ENCODE assay signal across 8 mouse cellular contexts in genomic region chr11:72041768-72042607, GRCm38 (mm10). TPM values are rescaled to one million over a fixed set of nuclear protein-coding genes. Genes with fewer than 3 reads are reported as not detected.
A peak's percentile ranks its signal among the peaks of the same experiment; 100 is the strongest.
DNase-seq lines count a peak whose midpoint lies in the region; ATAC-seq and TF ChIP-seq lines count a peak whose summit lies in the region.

Gene Pimreg, plus strand, starts transcription at chr11:72042032.

- peaks cover 15% of the 10 kb centered on the region for H3K4me1 ChIP-seq in erythroblast, embryonic 14.5 days (ENCODE audit: control insufficient read depth)
- peaks cover 17% of the 10 kb centered on the region for H3K4me1 ChIP-seq in limb, embryonic 14.5 days (ENCODE audit: control insufficient read depth, insufficient read depth, low read length)
- peaks cover 42% of the 10 kb centered on the region for H3K4me1 ChIP-seq in midbrain, embryonic 16.5 days (ENCODE audit: control insufficient read depth, insufficient read depth, low read length)

- H3K9ac ChIP-seq in limb, embryonic 14.5 days (ENCODE audit: low read depth, low read length, severe bottlenecking): peak within 1 kb of the TSS; percentile 61
- H3K9ac ChIP-seq in midbrain, embryonic 16.5 days (ENCODE audit: low read depth, low read length): peak within 1 kb of the TSS; percentile 62

- peak within 1 kb of the TSS; percentile 62 for H3K4me3 ChIP-seq in erythroblast, embryonic 14.5 days (replicated peaks)
- peak within 1 kb of the TSS; percentile 69 for H3K4me3 ChIP-seq in limb, embryonic 14.5 days (replicated peaks; ENCODE audit: low read length)
- H3K4me3 ChIP-seq in midbrain, embryonic 16.5 days (ENCODE audit: low read depth, low read length): peak within 1 kb of the TSS; percentile 53

- H3K36me3 ChIP-seq in erythroblast, embryonic 14.5 days (ENCODE audit: control insufficient read depth): no peaks in the 10 kb centered on the region; the same call in 1 of the 2 replicates
- H3K36me3 ChIP-seq in limb, embryonic 14.5 days (ENCODE audit: control insufficient read depth, insufficient read depth, low read length): peaks cover 19% of the 10 kb centered on the region
- H3K36me3 ChIP-seq in midbrain, embryonic 16.5 days (ENCODE audit: control insufficient read depth, insufficient read depth, low read length): no peaks in the 10 kb centered on the region

- TF ChIP-seq POLR2A in limb, embryonic 14.5 days (IDR thresholded peaks at IDR 0.05; ENCODE audit: borderline replicate concordance, extremely low read depth, insufficient read depth, insufficient read length): 0 out of 2 replicates have a peak, but pooled peaks have one; percentile 46

- H3K9me3 ChIP-seq in erythroblast, embryonic 14.5 days (ENCODE audit: control insufficient read depth, low read length): no peaks in the 10 kb centered on the region
- no peaks in the 10 kb centered on the region for H3K9me3 ChIP-seq in limb, embryonic 14.5 days (ENCODE audit: control insufficient read depth, low read length)
- no peaks in the 10 kb centered on the region for H3K9me3 ChIP-seq in midbrain, embryonic 16.5 days (replicated peaks; ENCODE audit: control insufficient read depth, low read length, poor library complexity, severe bottlenecking)

- under 1% methylated on average over 50 of the region's 52 CpGs for WGBS in limb, embryonic 14.5 days
- under 1% methylated on average over 52 of the region's 52 CpGs for WGBS in midbrain, embryonic 16.5 days

- peak within 1 kb of the TSS; percentile 90 for H3K4me2 ChIP-seq in limb, embryonic 14.5 days (replicated peaks; ENCODE audit: low read depth, low read length, severe bottlenecking)
- peak within 1 kb of the TSS; percentile 77 for H3K4me2 ChIP-seq in midbrain, embryonic 16.5 days (ENCODE audit: low read length)

- H3K27me3 ChIP-seq in erythroblast, embryonic 14.5 days (ENCODE audit: control insufficient read depth): peaks cover 22% of the 10 kb centered on the region
- no peaks in the 10 kb centered on the region for H3K27me3 ChIP-seq in limb, embryonic 14.5 days (ENCODE audit: control insufficient read depth, insufficient read depth, low read length)
- no peaks in the 10 kb centered on the region for H3K27me3 ChIP-seq in midbrain, embryonic 16.5 days (ENCODE audit: control insufficient read depth, insufficient read depth, low read depth, low read length)

- H3K27ac ChIP-seq in limb, embryonic 14.5 days (replicated peaks; ENCODE audit: low read depth, low read length): no peak within 1 kb of the TSS
- peak within 1 kb of the TSS; percentile 40 for H3K27ac ChIP-seq in midbrain, embryonic 16.5 days (ENCODE audit: low read length)

- no peak for ATAC-seq in erythroblast, adult 5-6 weeks (replicated peaks; ENCODE audit: low FRiP score, poor library complexity, severe bottlenecking)
- peak; percentile 97 for ATAC-seq in limb, embryonic 14.5 days (ENCODE audit: low FRiP score, low read depth)
- ATAC-seq in midbrain, embryonic 16.5 days: peak; percentile 90

- peak; percentile 84 for DNase-seq in embryo, embryonic 11.5 days (ENCODE audit: low read depth, low spot score)
- peak; percentile 99 for DNase-seq in heart, adult 11 months
- peak; percentile 60 for DNase-seq in kidney, adult 18-20 months
- DNase-seq in limb, embryonic 14.5 days (ENCODE audit: low spot score): peak; percentile 95
- peak; percentile 54 to 84 for DNase-seq in spleen, postnatal 10 days (ENCODE audit: low spot score in 2 of 2)

RNA-seq across cellular contexts. Expression of gene Pimreg, which starts in this region (rescaled TPM):
- polyA plus RNA-seq in erythroblast, embryonic 14.5 days (2012): 0.17 and 0.25 TPM in 2 replicates
- 5.6 and 6.5 TPM in 2 replicates for total RNA-seq in erythroblast, adult 5-6 weeks (2015; ENCODE audit: low replicate concordance)
- 2.0 and 2.2 TPM in 2 replicates for total RNA-seq in erythroblast, adult 5-6 weeks (2017; ENCODE audit: low replicate concordance)
- 59.1 and 68.2 TPM in 2 replicates for polyA plus RNA-seq in limb, embryonic 14.5 days (2012; rRNA removed)
- polyA plus RNA-seq in limb, embryonic 14.5 days (2014; fragmentation: Nextera tagmentation; extraction: Ambion mirVana): 87.9 and 88.8 TPM in 2 replicates
- 19.4 and 24.5 TPM in 2 replicates for polyA plus RNA-seq in midbrain, embryonic 16.5 days (2015; fragmentation: Nextera tagmentation; extraction: Ambion mirVana)

Comparison
In these comparisons a context has a peak if more than half of its experiments do, and no peak if none do; other contexts are left out.
1. RNA of gene Pimreg (polyA plus RNA-seq): 59.1 to 88.8 TPM in limb, embryonic 14.5 days and 19.4 to 24.5 TPM in midbrain, embryonic 16.5 days; 0.17 to 0.25 TPM in erythroblast, embryonic 14.5 days; every median in the first group is over 10 times any median in the second.
2. Peak in every context shown above with its lines, with median percentiles within 50 percentile points of each other: H3K4me3 ChIP-seq and DNase-seq.